Mouse (Mus musculus) lung, postnatal 0 days (tissue): ENCODE data around the gene Tceal8.

Source experiments
- CTCF ChIP-seq: IDR thresholded peaks from 2 replicates; pipeline ENCODE4 v1.5.1; 2016; ENCODE audit warnings: antibody characterized with exemption, mild to moderate bottlenecking
- EP300 ChIP-seq: IDR thresholded peaks from 2 replicates; pipeline ENCODE4 v1.6.1; 2016; ENCODE audit warnings: antibody characterized with exemption, mild to moderate bottlenecking, control low read depth

GRCm38 (mm10) chrX:136216303-136216702, 44.2 kb upstream of the Tceal8 start:
- TF ChIP-seq CTCF (no peak), EP300 (no peak)
